Mouse (Mus musculus): ENCODE results near the gene Plch2. TPM values are rescaled to one million over a fixed set of nuclear protein-coding genes. Genes with fewer than 3 reads are reported as not detected.

The Plch2 gene
- polyA plus RNA-seq, 1 experiment: 23.9 TPM

DNA sequence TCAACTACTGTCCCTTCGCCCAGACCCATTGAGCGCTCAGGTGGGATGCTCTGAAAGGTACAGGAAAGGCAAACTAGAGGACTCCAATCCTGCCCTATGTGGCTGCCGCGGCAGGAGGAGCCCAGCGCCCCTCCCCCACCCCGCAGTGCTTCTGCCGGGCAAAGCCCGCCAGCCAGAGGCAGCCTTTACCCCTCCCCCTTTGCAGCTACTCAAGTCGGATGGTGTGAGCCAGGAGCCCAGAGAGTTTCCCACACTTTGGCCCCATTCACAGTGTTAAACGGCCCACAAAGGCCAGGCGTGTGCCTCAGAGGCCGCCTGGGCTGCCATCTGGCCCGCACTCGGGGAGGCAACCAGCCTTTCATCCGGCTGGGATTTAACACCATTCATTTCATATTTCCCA is 98.4 kb downstream of the Plch2 start:
- Histone ChIP-seq H3K4me3 (replicated peaks; ENCODE audit: extremely low read depth, low read depth, low read length) (no peak overlapping the region), H3K4me1 (ENCODE audit: control insufficient read depth, insufficient read depth, low read length) (0 out of 2 replicates have a peak, but pooled peaks cover 2% of the 10 kb centered on the region)
- no peak for TF ChIP-seq POLR2A (IDR thresholded peaks at IDR 0.05; ENCODE audit: borderline replicate concordance, extremely low read depth, low read depth, low read length)
- no peak for TF ChIP-seq CTCF (IDR thresholded peaks at IDR 0.05; ENCODE audit: insufficient read depth, low read length)
- DNase-seq: no peak
- WGBS: 10% methylated on average over 15 of the region's 15 CpGs

DNA sequence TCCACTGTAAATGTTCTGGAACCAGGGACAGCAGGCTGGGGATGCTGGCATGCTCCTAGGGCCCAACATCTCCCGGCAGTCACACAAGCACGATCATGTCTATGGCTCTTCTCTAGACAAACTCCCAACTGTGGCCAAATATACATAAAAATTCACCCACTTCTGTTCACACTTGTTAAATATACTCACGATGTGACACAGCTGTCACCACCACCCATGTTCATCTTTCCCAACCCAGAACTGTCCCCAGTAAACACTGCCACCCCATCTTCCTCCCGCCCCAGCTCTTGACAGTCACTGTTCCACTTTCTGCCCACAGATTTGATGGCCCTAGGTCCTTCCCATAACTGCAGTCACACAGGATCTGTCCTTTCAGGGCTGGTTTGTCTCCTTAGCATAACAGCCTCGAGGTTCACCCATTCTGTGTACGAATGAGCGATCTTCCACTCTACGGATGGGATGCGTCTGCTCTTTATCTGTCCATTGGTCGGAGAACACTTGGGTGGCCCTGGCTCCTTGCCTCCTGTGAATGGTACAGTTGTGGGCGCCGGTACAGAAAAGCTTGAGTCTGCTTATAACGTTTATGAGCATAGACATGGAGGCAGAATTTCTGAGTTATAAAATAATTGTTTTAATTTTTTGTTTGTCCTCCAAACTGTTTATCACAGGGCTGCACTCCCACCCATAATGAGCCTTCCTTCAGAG is 99.1 kb downstream of the Plch2 start:
- DNase-seq: no peak
- 54% methylated on average over 13 of the region's 13 CpGs for WGBS
- TF ChIP-seq CTCF (IDR thresholded peaks at IDR 0.05; ENCODE audit: insufficient read depth, low read length) (no peak), POLR2A (IDR thresholded peaks at IDR 0.05; ENCODE audit: borderline replicate concordance, extremely low read depth, low read depth, low read length) (no peak)
- H3K4me1 ChIP-seq (ENCODE audit: control insufficient read depth, insufficient read depth, low read length): 0 out of 2 replicates have a peak, but pooled peaks cover 2% of the 10 kb centered on the region
- H3K4me3 ChIP-seq (replicated peaks; ENCODE audit: extremely low read depth, low read depth, low read length): no peak overlapping the region

DNA sequence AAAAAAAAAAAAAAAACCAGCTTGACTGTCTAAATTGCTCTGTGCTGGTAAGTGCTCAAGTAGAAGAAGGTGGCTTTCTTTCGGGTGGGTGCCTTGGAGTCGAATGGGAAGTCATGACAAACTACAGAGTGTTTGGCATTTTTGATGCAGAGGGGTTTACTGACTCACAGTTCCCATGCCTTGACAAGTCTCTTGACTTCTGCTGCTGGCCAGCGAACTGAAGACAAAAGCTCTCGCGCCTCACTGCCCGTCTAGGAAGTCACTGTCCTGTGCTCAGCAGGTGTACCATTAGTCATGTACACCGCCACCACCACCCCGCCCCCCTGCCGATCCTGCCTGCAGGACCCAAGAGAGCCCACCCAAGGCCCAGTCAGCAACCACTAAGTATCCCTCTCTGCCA is 100.0 kb downstream of the Plch2 start:
- 53% methylated on average over 9 of the region's 9 CpGs for WGBS
- TF ChIP-seq POLR2A (IDR thresholded peaks at IDR 0.05; ENCODE audit: borderline replicate concordance, extremely low read depth, low read depth, low read length) (no peak), CTCF (IDR thresholded peaks at IDR 0.05; ENCODE audit: insufficient read depth, low read length) (no peak)
- Histone ChIP-seq H3K4me3 (replicated peaks; ENCODE audit: extremely low read depth, low read depth, low read length) (no peak overlapping the region), H3K4me1 (ENCODE audit: control insufficient read depth, insufficient read depth, low read length) (0 out of 2 replicates have a peak, but pooled peaks cover 2% of the 10 kb centered on the region)
- no peak for DNase-seq

DNA sequence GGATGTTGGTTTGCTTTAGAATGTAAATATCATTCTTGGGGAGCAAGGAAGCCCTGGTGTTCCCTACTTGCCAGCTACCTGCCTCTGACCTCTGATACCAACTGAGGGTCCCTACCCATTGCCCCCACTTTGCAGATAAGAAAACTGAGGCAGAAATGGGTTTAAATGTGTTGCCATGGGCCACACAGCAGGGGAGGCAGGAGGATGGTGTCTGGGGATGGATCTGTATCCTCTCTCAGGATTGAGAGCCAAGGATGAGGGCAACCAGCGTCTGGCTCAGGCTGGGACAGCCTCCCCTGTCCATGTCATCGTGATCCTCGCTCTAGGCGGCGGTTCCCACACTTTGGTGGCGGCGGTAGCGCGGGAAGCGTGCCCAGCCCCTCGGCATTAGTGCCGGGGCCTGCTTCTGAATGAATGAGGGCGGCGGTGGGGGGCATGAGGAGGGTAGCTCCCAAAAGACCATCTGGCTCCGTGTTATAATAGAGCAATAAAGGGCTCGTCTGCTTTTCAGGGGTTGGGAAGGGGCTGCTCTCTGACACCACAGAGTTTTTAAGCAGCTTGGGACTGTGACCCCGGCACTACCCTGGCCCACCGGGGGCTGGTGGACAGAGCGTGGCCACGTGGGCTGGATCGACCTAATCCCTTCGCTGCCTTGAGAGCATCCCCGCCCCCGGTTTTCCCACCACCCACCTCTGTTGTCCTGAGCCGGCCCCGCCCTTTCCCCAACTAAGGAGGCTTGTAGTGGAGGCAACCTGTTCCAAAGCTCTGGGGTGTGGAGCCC is 103.9 kb downstream of the Plch2 start:
- TF ChIP-seq CTCF (IDR thresholded peaks at IDR 0.05; ENCODE audit: insufficient read depth, low read length) (no peak), POLR2A (IDR thresholded peaks at IDR 0.05; ENCODE audit: borderline replicate concordance, extremely low read depth, low read depth, low read length) (no peak)
- 3% methylated on average over 26 of the region's 26 CpGs for WGBS
- Histone ChIP-seq H3K4me3 (replicated peaks; ENCODE audit: extremely low read depth, low read depth, low read length) (no peak overlapping the region), H3K4me1 (ENCODE audit: control insufficient read depth, insufficient read depth, low read length) (no peaks in the 10 kb centered on the region)
- DNase-seq: no peak

DNA sequence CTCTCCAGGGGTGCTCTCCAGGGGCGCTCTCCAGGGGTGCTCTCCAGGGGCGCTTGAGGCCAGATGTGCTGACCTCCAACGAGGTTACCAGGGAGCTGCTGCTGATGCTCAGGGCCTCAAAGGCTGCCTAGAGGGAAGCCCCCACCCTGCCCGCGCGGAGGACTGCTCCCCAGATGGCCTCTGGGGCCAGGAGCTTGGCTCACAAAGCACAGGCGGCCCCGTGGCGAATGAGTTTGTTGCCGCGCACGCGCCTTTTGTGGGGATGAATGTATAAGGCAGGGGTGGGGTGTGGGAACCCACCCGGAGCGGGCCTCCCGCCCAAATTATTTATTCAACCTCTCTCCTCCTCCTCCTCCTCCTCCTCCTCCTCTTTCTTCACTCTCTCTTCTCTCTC is 107.0 kb downstream of the Plch2 start:
- WGBS: 14% methylated on average over 16 of the region's 16 CpGs

DNA sequence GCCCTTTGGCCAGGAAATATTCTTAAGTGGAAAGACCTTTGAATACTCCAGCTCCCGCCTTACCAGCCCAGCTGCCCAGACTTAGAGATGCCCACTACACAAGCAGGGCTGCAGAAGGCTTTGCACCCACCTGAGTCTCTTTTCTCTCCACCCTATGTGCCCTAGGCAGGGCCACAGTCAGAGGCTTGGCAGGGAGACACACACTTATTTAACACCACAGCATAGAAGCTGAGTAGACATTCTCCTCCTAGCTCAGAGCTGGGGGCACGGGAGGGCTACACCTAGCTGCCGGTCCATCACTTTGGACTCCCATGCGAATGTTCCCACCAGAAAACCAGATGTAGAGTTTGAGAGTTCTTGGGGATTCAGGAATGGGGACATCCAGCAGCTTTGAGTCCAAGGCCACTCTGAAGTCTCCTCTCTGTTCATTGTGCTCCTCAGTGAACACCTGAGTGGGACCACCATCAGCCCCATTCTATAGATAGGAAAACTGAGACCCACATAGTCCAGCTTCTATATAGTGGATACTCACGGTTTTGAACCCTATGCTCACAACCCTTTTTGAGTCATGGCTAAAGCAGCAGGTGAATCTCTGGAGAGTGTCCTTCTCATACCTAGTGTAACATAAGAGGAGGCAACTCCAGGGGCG is 107.5 kb downstream of the Plch2 start:
- no peak for DNase-seq
- Histone ChIP-seq H3K4me1 (ENCODE audit: control insufficient read depth, insufficient read depth, low read length) (0 out of 2 replicates have a peak, but pooled peaks cover 3% of the 10 kb centered on the region), H3K4me3 (replicated peaks; ENCODE audit: extremely low read depth, low read depth, low read length) (no peak overlapping the region)
- no peak for TF ChIP-seq POLR2A (IDR thresholded peaks at IDR 0.05; ENCODE audit: borderline replicate concordance, extremely low read depth, low read depth, low read length)
- TF ChIP-seq CTCF (IDR thresholded peaks at IDR 0.05; ENCODE audit: insufficient read depth, low read length): no peak
- 63% methylated on average over 6 of the region's 6 CpGs for WGBS

More for the DNA sequence above, 107.0 kb downstream of the Plch2 start:
- Histone ChIP-seq H3K4me3 (replicated peaks; ENCODE audit: extremely low read depth, low read depth, low read length) (no peak overlapping the region), H3K4me1 (ENCODE audit: control insufficient read depth, insufficient read depth, low read length) (0 out of 2 replicates have a peak, but pooled peaks cover 3% of the 10 kb centered on the region)
- DNase-seq: no peak
- TF ChIP-seq CTCF (IDR thresholded peaks at IDR 0.05; ENCODE audit: insufficient read depth, low read length) (no peak), POLR2A (IDR thresholded peaks at IDR 0.05; ENCODE audit: borderline replicate concordance, extremely low read depth, low read depth, low read length) (no peak)

DNA sequence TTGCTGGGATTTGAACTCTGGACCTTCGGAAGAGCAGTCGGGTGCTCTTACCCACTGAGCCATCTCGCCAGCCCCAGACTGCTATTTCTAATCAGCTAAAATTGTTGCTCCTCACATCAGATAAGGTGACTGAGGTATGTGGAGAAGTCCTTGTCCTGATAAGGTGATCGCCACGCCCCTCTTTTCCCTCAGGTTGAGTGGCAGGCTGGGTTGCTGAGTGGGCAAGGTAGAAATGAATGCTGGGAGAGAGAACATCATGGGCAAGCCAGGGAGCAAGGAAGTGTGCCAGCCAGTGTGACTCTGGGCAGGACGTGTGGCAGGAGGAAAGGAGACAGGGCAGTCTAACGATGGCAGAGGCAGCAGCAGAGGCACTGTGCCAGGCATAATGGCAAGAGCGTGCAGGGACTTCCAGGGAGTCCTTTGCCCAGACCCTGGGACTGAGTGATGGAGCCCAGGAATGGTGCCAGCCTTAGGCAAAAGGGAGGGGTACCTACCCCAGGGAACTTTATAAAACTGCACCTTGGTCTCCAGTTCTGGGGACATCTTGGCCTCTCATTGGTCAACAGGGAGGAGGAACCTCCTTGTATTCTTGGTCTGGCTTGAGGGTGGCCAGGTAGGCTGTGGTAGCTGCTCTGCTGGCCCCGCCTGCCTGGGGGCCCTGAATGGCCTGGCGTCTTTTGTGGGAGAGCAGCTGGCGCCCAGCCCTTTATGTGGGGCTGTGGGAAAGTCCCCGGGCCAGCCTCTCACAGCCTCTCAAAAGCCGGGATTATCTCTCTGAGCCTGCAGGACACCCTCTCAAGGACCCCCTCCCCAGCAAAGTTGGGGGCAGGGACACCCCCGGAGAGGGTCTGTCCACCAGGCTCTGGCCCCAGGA is 108.3 kb downstream of the Plch2 start:
- WGBS: 36% methylated on average over 14 of the region's 14 CpGs
- Histone ChIP-seq H3K4me3 (replicated peaks; ENCODE audit: extremely low read depth, low read depth, low read length) (no peak overlapping the region), H3K4me1 (ENCODE audit: control insufficient read depth, insufficient read depth, low read length) (0 out of 2 replicates have a peak, but pooled peaks cover 3% of the 10 kb centered on the region)
- peak; percentile 36 for DNase-seq
- TF ChIP-seq CTCF (IDR thresholded peaks at IDR 0.05; ENCODE audit: insufficient read depth, low read length) (no peak), POLR2A (IDR thresholded peaks at IDR 0.05; ENCODE audit: borderline replicate concordance, extremely low read depth, low read depth, low read length) (no peak)

DNA sequence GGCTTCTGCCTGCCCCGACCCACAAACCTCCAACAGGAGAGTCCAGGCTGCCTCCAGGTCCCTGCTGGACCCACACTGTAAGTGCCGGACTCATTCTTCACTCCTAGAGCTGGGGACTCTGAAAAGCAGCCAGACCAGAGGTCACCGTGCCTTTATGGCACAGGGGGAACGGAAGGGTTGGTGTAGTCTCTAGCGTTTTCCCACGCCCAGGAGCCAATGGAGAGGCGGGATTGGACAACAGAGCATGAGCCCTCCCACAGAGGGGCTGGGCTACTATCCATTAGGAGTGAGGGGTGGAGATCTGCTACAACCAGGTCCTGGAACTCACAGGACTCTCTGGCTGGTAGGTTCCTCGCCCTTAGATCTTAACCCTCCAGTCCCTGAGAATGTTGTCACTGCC is 110.3 kb downstream of the Plch2 start:
- Histone ChIP-seq H3K4me1 (ENCODE audit: control insufficient read depth, insufficient read depth, low read length) (0 out of 2 replicates have a peak, but pooled peaks cover 3% of the 10 kb centered on the region), H3K4me3 (replicated peaks; ENCODE audit: extremely low read depth, low read depth, low read length) (peak overlapping the region; percentile 14)
- peak; percentile 61 for DNase-seq
- 11% methylated on average over 8 of the region's 8 CpGs for WGBS
- no peak for TF ChIP-seq CTCF (IDR thresholded peaks at IDR 0.05; ENCODE audit: insufficient read depth, low read length)
- TF ChIP-seq POLR2A (IDR thresholded peaks at IDR 0.05; ENCODE audit: borderline replicate concordance, extremely low read depth, low read depth, low read length): no peak

Data from lung, adult 2 months (tissue).